Mouse (Mus musculus): Measurements from ENCODE around the gene Tenm1. TPM values are rescaled to one million over a fixed set of nuclear protein-coding genes. Genes with fewer than 3 reads are reported as not detected.

The Tenm1 gene
- polyA plus RNA-seq, 1 experiment: not detected

DNA sequence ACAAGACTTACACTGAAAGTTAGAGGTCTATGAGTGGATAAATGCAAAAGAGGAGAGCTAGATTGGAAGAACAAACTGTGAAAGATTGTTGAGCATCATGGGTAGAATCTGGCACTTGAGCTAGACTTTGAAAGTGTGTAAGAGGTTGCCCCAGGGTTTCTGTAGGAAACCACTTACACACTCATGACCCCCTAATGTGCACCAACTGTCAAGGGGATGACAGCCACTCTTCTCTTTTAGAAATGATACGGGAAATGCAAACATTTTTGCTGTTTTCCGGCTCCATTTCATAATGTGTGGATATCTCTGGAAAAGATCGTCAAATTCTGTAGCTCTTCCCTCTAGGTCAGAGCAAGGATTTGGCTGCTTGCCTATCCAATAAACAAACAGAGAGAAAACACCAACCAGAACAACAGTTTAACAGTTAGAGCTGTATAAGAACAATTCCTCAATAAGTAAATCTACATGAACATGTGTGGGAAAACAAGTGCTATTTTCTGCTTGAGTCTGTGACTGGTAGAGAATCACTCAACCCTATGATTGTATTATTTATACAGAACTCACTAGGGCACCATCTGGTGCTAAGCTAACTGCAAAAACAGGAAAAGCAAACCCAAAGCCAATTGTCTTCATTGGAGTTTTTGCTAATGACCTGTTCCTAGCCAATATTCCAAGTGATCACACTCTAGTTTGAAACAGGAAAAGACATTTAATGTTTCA lies 111.0 kb downstream of the Tenm1 start:
- Histone ChIP-seq H3K4me1 (ENCODE audit: control insufficient read depth, insufficient read depth, low read length) (no peaks in the 10 kb centered on the region), H3K4me3 (ENCODE audit: insufficient read depth, low read length) (no peak overlapping the region), H3K27ac (ENCODE audit: insufficient read depth, low read depth, low read length) (no peak overlapping the region)
- TF ChIP-seq POLR2A (IDR thresholded peaks at IDR 0.05; ENCODE audit: borderline replicate concordance, low read depth, low read length) (no peak), CTCF (IDR thresholded peaks at IDR 0.05; ENCODE audit: low read depth, low read length) (no peak)

DNA sequence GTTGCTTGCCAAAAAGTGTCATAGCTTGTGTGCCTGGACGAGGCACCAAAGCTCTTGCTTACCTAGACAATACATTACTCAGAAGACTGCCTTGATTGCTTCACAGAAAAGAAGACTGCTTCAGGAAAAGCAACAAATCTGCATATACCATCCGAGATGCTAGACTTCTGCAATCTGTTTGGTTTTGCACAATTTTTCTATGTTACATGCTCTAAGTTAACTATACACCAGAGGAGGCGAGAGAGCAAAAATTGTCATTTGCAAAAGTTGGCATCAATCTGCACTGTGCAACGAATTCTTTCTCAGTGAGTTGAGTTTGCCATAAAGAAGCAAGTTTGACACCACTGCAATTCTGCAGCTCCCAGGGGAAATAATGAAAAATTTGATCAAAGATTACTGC lies 193.1 kb downstream of the Tenm1 start:
- H3K4me1 ChIP-seq (ENCODE audit: control insufficient read depth, insufficient read depth, low read length): no peaks in the 10 kb centered on the region
- TF ChIP-seq CTCF (IDR thresholded peaks at IDR 0.05; ENCODE audit: low read depth, low read length): no peak
- no peak for TF ChIP-seq POLR2A (IDR thresholded peaks at IDR 0.05; ENCODE audit: borderline replicate concordance, low read depth, low read length)
- H3K4me3 ChIP-seq (ENCODE audit: insufficient read depth, low read length): no peak overlapping the region
- H3K27ac ChIP-seq (ENCODE audit: insufficient read depth, low read depth, low read length): no peak overlapping the region

DNA sequence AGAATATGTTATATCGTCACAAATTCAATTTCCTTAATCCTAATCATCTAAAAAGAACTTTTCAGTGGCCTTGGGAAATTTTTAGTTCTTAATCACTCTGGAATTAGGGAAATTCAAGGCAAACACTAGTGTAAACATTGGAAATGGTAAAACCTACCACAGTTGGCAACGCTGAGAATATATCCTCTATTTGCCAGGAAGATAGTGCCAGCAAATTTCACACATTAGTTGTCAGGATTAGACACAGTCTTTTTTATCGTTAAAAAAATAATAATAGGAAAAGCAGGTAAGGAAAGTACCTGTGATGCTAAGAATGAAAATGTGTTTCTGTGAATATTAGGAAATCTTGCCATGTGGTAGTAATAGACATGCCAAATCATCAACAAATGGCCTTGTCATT lies 223.9 kb downstream of the Tenm1 start:
- no peak overlapping the region for H3K4me3 ChIP-seq (ENCODE audit: insufficient read depth, low read length)
- no peaks in the 10 kb centered on the region for H3K4me1 ChIP-seq (ENCODE audit: control insufficient read depth, insufficient read depth, low read length)
- H3K27ac ChIP-seq (ENCODE audit: insufficient read depth, low read depth, low read length): no peak overlapping the region
- TF ChIP-seq CTCF (IDR thresholded peaks at IDR 0.05; ENCODE audit: low read depth, low read length): no peak
- TF ChIP-seq POLR2A (IDR thresholded peaks at IDR 0.05; ENCODE audit: borderline replicate concordance, low read depth, low read length): no peak

DNA sequence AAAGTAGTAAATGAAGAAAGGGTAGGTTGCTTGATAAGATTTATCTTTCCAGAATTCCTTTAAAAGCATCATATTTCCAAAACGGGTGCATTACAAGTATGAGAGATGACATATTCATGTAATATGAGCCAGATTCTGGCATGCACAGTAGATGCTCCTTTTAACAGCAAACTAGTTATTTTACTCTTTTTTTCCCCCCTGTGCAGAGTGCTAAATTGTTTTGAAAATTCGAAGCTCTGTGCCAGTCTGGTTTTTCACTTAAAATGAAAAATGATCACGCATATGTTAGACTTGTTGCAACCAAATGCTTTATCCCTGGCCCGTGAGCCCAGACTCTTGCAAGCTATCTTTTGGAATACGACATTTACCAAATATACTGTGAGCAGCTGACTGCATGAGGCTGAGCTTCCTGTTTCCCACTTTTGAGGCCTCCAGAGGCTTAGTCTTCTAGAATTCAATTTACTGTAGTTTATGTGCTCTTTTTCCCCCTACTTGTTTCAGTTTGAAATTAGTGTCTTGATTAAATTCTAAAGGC lies 226.6 kb downstream of the Tenm1 start:
- no peak overlapping the region for H3K4me3 ChIP-seq (ENCODE audit: insufficient read depth, low read length)
- TF ChIP-seq CTCF (IDR thresholded peaks at IDR 0.05; ENCODE audit: low read depth, low read length): no peak
- H3K4me1 ChIP-seq (ENCODE audit: control insufficient read depth, insufficient read depth, low read length): no peaks in the 10 kb centered on the region
- H3K27ac ChIP-seq (ENCODE audit: insufficient read depth, low read depth, low read length): no peak overlapping the region

DNA sequence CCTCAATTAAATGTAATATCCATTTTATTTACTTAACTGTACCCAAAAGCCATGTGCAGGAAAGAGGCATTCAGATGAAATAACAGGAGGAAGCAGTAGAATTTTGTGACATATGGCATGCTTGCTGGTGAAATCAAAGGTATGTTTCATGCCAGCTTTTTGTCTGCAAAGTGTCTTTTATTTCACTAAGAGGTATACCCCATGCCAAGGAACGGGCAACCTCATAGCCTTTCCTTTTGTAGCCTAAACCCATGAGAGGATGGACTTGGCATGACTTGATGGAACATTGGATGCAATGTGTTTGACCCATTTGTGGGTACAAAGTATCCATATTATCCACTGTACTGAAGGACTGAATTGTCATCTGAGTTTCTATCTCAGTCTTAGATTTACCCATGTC lies 246.0 kb downstream of the Tenm1 start:
- TF ChIP-seq POLR2A (IDR thresholded peaks at IDR 0.05; ENCODE audit: borderline replicate concordance, low read depth, low read length) (no peak), CTCF (IDR thresholded peaks at IDR 0.05; ENCODE audit: low read depth, low read length) (no peak)
- no peak overlapping the region for H3K4me3 ChIP-seq (ENCODE audit: insufficient read depth, low read length)
- H3K4me1 ChIP-seq (ENCODE audit: control insufficient read depth, insufficient read depth, low read length): no peaks in the 10 kb centered on the region
- H3K27ac ChIP-seq (ENCODE audit: insufficient read depth, low read depth, low read length): no peak overlapping the region

DNA sequence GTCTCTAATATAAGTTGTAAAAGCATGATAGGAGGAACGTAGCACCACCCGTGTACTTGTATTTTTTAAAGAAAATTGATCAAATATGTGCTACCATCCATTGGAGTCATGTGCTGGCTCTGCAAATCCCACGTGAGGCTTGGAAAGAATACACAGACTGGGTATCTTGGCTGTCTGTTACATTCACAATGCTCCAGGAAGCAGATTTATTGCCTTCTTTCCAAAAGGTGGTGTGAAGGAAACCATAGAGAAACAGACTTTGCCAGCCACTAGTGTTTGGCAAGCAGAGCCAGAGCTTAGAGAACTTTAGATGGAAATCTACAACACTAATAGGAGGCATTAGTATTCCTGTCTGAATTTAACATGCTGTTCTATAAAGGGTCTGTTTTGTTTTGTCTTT lies 277.4 kb downstream of the Tenm1 start:
- H3K4me3 ChIP-seq (ENCODE audit: insufficient read depth, low read length): no peak overlapping the region
- H3K27ac ChIP-seq (ENCODE audit: insufficient read depth, low read depth, low read length): no peak overlapping the region
- TF ChIP-seq POLR2A (IDR thresholded peaks at IDR 0.05; ENCODE audit: borderline replicate concordance, low read depth, low read length) (no peak), CTCF (IDR thresholded peaks at IDR 0.05; ENCODE audit: low read depth, low read length) (no peak)
- H3K4me1 ChIP-seq (ENCODE audit: control insufficient read depth, insufficient read depth, low read length): no peaks in the 10 kb centered on the region

DNA sequence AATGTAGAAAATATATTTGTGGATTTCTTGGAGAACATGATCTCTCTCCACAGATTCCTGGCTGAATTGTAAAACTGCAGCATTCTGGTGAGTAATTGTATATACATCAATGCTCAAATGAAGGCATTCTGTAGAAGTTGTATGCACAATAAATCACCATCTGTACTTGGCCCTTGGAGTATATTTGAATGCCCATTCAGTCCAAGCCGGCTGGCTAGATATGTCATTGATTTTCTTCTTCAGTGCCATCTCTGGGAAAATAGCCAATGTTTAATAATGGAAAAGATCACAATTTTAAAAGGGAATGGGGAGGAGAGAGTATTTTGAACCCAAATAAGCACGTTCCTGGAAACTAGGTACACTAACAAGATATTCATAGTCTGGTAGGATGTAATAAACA lies 299.2 kb downstream of the Tenm1 start:
- H3K4me3 ChIP-seq (ENCODE audit: insufficient read depth, low read length): no peak overlapping the region
- H3K27ac ChIP-seq (ENCODE audit: insufficient read depth, low read depth, low read length): no peak overlapping the region
- no peaks in the 10 kb centered on the region for H3K4me1 ChIP-seq (ENCODE audit: control insufficient read depth, insufficient read depth, low read length)
- TF ChIP-seq CTCF (IDR thresholded peaks at IDR 0.05; ENCODE audit: low read depth, low read length) (no peak), POLR2A (IDR thresholded peaks at IDR 0.05; ENCODE audit: borderline replicate concordance, low read depth, low read length) (no peak)

DNA sequence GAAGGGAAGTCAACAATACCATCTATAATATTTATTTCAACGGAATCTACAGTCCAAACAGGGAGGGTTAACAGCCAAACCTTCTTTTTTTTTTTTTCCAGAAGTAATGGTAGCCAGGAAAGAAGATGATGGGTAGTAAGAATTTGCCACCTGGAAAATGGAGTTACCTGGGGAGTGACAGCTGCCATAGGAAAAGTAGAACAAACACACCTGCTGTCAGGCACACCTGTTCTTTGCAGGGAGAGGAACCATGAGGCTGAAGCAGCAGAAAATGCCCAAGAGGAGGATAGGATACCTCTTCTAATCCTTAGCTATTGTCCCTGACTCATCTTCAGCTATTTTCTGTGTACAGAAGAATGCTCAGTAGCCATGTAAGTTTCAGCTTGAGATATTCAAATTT lies 306.4 kb downstream of the Tenm1 start:
- Histone ChIP-seq H3K4me1 (ENCODE audit: control insufficient read depth, insufficient read depth, low read length) (no peaks in the 10 kb centered on the region), H3K27ac (ENCODE audit: insufficient read depth, low read depth, low read length) (no peak overlapping the region), H3K4me3 (ENCODE audit: insufficient read depth, low read length) (no peak overlapping the region)
- no peak for TF ChIP-seq POLR2A (IDR thresholded peaks at IDR 0.05; ENCODE audit: borderline replicate concordance, low read depth, low read length)
- no peak for TF ChIP-seq CTCF (IDR thresholded peaks at IDR 0.05; ENCODE audit: low read depth, low read length)

DNA sequence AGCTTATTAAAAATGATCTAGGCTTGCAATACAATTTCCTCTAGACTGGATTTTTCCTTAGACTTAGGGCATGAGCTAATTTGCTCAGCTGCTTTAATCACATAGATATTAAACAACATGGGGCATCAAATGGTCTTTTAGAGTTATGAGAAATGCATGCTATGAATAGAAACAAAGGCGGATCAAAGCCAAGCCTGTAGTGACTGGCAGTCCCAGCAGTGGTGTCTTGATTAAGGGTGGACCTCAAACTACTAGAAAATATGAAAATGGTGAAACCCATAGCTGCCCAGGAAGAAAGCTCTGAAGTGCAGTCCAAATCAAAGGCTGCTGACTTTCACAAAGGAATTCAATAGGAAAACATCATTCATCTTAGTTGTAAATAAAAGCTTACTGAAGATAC lies 306.9 kb downstream of the Tenm1 start:
- H3K4me3 ChIP-seq (ENCODE audit: insufficient read depth, low read length): no peak overlapping the region
- no peaks in the 10 kb centered on the region for H3K4me1 ChIP-seq (ENCODE audit: control insufficient read depth, insufficient read depth, low read length)
- no peak overlapping the region for H3K27ac ChIP-seq (ENCODE audit: insufficient read depth, low read depth, low read length)
- TF ChIP-seq POLR2A (IDR thresholded peaks at IDR 0.05; ENCODE audit: borderline replicate concordance, low read depth, low read length) (no peak), CTCF (IDR thresholded peaks at IDR 0.05; ENCODE audit: low read depth, low read length) (no peak)

DNA sequence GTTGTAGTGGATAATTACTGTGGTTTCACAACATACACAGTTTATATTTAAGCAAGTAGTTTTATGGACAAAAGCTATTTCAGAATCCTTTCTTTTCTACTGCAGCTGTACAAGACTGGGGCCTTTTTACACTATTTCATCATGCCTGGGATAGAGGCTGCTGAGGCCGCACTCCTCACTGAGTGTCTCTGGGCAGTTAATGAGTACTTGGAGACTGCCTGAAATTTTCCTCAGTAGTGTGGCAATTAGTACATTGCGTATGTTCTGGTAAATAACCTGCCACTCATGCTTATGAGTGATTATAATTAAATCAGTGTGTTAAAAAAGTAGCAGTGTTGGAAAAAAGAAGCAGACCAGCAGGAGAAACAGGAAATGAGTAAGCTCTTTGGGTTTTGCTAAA lies 442.8 kb downstream of the Tenm1 start:
- Histone ChIP-seq H3K27ac (ENCODE audit: insufficient read depth, low read depth, low read length) (no peak overlapping the region), H3K4me3 (ENCODE audit: insufficient read depth, low read length) (no peak overlapping the region), H3K4me1 (ENCODE audit: control insufficient read depth, insufficient read depth, low read length) (no peaks in the 10 kb centered on the region)

More for the DNA sequence above, 442.8 kb downstream of the Tenm1 start:
- TF ChIP-seq CTCF (IDR thresholded peaks at IDR 0.05; ENCODE audit: low read depth, low read length) (no peak), POLR2A (IDR thresholded peaks at IDR 0.05; ENCODE audit: borderline replicate concordance, low read depth, low read length) (no peak)
